Mouse (Mus musculus) ZHBTc4 (cell line): ENCODE measurements at regions not wholly inside any gene's neighbourhood (a gene's known extent, or its start where the extent isn't known, plus 50 kb on each side); places are given as distances from the start of the nearest gene placed in this dataset.

ENCODE experiments used
- DNase-seq: peaks from one replicate; pipeline ENCODE4 v3.0.0-alpha.2; 2011; ENCODE audit warnings: low read depth, low spot score

DNA sequence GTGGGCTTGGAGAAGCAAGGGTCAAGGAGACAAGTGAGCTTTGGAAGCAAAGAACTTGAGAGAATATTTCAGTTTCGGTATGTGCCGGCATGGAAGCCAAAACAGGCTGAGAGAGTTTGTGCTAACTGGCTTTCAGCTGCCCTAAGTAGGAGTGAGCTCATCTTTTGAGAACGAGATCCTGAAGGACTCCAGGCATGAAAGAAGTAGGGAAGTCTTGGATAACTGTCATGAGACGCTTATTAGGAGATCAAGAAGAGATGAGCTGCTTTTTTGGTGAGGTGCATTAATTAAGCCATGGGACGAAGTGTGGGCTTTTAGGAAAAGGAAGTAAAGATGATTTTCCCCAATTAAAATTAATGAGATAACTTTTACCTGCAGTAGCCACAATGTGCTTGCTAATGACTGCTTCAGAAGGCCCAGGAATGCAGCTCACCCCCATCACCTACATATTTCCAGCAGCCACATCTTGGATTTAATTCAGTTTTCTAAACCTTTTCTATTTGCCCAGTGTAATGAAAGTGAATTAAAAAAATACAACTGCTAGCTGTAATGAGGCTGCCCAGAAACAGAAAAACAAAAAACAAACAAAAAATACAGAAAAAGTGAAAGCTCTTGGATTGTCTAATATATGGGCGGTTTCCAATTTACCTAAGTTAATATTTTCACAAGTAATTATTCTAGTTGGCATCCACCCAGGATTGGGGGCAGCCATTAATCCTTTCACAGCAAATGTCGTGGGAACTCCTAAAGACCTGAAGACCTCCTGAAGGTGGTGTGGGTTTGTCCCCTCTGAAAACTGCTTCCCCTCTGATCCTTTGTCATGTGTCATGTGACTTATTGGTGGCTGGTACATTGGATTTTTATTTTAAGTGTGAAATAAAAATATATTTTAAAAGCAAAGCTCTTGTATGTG, 204.7 kb upstream of the Slc39a10 start:
- DNase-seq, result no peak

DNA sequence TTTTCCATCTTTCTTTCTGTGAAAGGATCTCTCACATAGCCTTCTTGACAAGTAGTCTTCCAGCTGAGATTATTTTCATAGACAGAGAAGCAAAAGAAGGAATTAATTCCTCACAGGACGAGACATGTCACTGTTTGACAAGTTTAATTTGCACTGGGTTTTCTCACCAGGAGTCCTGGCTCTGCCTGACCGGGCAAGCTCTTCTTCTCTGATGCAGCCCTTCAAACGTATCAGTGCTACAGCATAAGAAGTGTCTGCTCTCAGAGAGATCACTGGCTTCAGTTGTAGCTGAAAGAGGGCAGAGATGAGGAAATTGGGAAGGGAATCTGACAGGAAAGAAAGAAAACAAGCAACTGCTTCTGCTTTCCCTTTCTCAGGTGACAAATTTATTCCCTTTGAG, 201.8 kb upstream of the Slc39a10 start:
- no peak for DNase-seq

DNA sequence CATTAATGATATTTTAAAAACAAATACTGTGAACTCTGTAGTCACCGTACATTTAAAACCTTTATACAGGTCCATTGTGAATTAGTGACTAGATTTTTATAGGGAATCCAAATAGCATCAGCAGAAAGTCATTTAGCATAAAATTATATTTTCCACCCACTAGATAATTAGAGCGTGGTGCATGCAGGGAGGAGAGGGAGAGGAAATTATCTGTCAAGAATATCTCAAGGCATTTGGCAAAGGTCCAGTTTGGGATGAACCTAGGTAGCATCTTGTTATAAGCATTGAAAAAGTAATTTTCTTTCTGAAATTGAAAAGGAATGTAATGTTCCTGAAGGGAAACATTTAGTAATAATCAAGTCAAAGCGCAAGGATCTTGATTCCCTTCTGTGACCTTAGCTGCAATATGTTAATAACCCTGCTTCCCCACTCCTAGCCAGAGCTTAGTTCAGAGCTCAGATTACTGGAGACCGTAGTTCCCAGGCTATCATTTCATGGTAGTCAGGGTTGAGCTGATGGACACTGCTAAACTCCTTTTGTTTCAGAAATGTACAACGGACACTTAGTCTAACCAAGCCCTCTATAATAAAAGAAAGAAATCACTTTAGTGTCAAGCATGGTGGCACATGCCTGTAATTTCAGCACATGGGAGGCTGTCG, 200.8 kb upstream of the Slc39a10 start:
- no peak for DNase-seq

DNA sequence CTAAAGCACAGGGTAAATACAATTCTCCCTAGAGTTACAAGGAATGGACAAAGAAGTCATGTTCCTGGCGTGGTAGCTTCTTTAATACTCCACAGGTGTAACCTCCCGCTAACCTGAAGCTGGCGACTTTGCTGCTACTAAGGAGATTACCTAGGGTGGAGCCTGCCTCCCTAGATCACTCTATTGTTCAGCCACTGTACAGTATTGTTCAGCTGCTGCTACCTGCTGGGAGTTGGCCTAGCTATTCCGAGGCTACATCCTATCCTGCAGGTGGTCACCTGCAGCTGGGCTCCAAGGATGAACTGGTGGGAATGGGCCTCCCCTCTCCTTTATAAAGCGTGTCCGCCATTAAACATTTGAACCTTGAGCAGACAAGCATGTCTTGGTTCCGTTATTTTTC, 183.8 kb upstream of the Slc39a10 start:
- DNase-seq, result peak; percentile 38

DNA sequence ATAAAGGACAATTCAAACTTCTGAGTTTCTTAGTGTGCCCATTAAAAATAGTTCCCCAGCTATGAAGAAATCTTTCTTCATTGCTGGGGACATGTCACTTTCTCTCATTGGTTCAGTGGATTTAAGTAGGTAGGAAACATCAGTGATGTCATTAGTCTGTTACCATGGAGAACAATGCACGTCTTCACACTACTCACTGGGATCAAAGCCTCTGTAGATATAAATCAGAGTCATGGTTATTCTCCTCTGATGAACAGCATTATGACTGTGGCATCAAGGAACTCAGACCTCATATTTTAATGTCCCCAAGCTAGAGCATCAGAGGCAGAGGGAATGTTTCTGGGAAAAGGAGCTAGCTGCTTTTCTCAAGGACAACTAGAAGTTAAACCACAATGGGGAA, 165.5 kb upstream of the Slc39a10 start:
- no peak for DNase-seq

- DNase-seq, result no peak
These were observed 164.7 kb upstream of the Slc39a10 start for GRCm38 (mm10) chr1:47057344-47057743.

DNA sequence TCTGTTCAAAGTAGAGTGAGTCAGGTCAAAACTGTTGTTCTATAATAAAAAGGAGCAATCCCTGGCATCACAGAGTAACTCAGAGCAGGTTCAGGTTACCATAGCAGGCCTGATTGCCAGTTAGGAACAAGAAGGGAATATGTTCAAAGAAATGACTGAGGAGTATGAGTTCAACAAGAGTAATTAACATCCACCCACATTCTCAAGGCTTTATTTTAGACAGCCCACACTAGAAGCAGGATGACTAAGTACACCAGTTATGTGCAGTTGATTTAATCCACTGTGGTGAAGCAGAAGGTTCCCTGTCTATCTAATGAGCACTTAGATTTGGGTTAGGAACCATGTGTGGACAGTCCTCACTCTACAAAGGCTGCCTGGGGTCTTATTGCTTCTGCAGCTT, 158.5 kb upstream of the Slc39a10 start:
- no peak for DNase-seq

GRCm38 (mm10) chr1:47050492-47050891, 157.8 kb upstream of the Slc39a10 start:
- DNase-seq, result no peak

GRCm38 (mm10) chr1:47037576-47037975, 144.9 kb upstream of the Slc39a10 start:
- DNase-seq, result no peak

GRCm38 (mm10) chr1:47019356-47019755, 126.7 kb upstream of the Slc39a10 start:
- DNase-seq, result no peak

GRCm38 (mm10) chr1:47014526-47014925, 121.9 kb upstream of the Slc39a10 start:
- peak; percentile 36 for DNase-seq

DNA sequence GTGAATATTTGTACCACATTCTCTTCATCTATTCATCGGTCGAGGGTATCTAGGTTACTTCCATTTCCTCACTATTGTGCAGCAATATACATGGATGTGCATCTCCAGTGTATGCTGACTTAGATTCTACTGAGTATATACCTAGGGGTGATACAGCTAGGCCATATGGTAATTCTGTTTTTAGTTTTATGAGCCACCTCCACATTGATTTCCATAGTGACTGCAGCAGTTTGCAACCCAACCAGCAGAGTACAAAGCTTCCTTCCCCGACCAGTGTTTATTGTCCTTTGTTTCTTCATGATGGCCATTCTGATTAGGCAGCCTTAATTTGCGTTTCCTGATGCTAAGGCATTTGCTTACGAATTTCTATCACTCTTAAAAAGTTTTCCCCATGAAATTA, 111.1 kb upstream of the Slc39a10 start:
- DNase-seq, result no peak

DNA sequence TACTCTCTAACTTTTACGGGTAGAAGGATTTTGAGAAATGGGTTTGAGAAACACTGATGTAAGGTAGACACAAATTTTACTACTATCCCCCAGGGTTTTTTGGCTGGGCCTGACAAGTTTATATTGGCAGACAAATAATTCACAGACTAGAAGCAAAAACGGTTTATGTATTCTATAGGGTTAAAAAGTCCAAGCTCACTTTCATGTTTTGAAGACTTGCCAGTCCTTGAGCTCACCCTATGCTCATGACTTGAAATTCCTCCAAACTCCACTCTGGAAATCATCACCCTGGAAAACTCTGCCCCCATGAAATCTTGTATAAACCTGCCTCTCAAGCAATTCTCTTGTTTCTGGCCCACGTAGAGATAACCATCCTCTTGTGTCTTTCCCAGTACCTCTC, 106.7 kb upstream of the Slc39a10 start:
- DNase-seq, result no peak

GRCm38 (mm10) chr1:46985978-46986377, 93.3 kb upstream of the Slc39a10 start:
- DNase-seq, result no peak

DNA sequence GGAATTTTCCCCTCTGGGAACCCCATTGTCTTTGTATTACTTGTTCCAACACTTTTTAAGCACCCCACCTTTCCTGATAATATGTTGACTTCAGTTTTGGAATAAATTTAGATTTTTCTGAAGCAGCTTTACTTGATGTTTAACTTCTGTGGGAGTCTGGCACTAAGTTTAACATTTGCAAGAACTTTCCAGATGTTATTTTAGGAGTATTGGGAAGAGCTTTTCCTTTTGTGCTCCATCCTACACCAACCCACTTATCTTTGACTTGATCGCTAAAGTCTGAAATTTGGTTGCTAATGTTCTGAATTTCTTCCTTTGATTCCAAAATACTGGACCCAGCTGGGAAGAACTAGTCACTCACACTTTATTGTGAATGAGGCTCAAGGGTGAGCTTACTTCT, 90.4 kb upstream of the Slc39a10 start:
- DNase-seq, result no peak

DNA sequence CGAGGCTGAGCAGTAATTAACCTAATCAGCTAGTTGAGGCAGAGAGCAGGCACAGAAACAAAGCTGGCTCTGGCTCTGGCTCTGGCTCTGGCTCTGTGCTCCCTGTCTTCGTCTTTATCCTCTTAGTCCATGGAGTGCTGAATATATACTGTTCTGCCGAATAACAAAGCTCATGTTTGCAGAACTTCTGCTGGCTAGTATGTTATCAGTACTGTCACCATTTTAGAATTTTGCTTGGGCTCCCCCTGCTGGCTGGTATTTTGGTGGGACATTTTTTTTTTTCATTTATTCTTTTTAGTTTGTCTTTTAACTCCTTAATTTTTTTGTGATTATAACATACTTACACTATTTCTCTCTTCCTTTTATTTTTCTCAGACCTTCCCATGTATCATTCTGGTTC, 77.8 kb upstream of the Slc39a10 start:
- DNase-seq, result peak; percentile 35

DNA sequence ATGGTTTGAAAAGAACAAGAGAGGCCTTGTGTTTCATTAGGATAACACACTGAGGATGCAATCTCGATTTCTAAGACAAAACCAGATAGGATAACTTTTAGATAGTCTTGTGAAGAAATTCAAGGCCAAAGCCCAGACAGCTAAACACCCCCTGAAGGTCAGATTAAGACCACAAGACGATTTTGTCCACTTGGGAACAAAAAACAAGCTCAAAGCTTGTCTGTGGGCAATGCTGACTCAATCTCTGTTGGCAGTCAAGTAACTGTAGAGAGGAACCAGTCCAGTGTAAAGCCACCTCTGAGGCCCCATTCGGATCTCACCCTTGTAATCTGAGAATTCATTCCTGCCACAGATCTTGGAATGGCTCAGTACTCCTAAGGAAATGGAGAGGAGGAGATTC, 75.7 kb upstream of the Slc39a10 start:
- no peak for DNase-seq

- DNase-seq, result no peak
These were observed 74.2 kb upstream of the Slc39a10 start for GRCm38 (mm10) chr1:46966917-46967266.

DNA sequence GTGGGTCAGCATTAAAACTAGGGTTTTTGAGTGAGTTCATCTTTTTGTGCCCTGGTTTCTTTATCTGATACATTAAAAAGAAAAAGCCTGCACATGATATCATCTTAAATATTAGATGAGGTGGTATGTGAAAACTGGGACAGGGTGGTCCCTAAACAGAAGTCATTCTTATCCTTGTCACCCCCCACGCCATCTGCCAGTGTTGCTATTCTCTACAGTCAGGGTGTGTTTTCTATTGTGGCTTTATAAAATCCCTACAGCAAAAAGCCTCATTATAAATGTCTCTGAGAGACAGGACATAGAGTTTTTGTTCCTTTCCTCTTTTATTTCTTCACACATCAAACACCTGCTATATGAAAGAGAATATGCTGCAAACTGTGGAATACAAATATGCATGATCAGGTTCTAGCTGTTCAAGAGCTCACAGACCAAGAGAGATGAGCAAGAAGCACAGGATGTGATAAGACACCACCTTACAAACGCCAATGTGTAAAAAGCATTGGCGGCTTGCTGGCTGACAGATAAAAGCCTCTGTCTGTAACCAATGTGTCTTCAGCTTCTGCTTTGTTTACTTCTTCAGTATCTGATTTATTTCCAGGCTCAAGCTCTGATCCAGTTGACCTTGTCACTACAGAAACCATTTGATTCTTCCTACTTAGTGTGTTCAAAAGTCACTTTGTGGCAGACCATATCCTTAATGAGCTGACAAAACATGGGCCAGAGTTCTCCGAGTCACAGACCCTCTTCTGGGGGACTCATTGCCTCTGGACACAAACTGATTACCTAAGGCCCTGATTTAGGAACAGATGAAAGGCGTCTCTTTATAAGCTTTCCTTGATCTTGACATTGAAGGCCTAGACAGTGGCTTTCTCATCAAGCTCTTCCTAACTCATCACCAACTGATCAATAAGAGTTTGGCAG, 73.6 kb upstream of the Slc39a10 start:
- DNase-seq, result no peak

- no peak for DNase-seq
These were observed 71.5 kb upstream of the Slc39a10 start for GRCm38 (mm10) chr1:46963973-46964727.
